Mouse (Mus musculus) v-Abl transformed pro-B cells (cell line): ENCODE data around the gene H2-DMb2.

ENCODE experiments used
- in situ Hi-C, 2 experiments: fragments of 400-800 bp; cut with MboI; formaldehyde crosslinking; loops; one replicate each; pipeline ENCODE4 v1.15.1; 2025; ENCODE audit not compliant: unreplicated experiment in 2 of 2

The H2-DMb2 gene

DNA sequence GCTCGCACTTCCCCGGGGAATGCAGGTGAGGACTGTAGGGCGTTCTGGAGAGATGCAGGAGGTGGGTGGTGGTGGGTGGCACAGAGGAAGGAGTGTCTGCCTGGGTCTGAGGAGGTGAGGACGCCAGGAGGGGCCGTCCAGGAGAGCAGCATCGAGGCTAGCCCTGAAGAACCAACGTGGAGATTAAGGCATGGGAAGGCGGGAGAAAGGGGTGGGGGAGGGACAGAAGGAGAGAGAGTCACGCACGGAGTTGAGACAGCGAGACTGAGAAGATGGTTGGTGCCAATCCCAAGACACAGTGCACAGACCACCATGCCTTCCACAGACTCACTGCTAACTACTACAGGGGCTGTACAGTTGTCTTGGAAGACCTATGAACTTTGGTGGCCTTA, 55.4 kb downstream of the H2-DMb2 start:
- in situ Hi-C loops, result no loop called here

DNA sequence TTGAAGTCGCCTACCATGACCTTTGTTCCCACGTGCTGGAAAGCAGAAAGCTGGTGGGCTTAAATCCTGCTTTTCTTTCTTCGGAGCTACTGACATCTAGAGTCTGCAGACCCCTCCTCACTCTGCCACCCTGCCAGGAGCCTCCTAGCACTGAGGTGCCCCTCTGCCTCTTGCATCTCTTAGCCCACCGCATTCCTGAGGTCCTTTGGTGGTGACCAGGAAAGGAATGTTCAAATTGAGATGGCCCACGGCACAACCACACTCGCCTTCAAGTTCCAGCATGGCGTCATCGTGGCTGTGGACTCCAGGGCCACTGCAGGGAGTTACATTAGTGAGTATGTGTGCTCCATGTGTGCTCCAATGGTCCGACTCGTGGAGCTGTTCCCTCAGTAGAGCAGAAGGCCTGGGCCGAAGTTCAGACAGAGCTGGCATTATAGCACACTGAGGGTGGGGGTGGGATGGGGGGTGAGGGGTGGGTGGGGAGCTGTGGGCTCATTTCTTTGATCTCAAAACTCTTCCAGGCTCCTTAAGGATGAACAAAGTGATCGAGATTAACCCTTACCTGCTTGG, 56.0 kb downstream of the H2-DMb2 start:
- in situ Hi-C loops, result no loop called here

DNA sequence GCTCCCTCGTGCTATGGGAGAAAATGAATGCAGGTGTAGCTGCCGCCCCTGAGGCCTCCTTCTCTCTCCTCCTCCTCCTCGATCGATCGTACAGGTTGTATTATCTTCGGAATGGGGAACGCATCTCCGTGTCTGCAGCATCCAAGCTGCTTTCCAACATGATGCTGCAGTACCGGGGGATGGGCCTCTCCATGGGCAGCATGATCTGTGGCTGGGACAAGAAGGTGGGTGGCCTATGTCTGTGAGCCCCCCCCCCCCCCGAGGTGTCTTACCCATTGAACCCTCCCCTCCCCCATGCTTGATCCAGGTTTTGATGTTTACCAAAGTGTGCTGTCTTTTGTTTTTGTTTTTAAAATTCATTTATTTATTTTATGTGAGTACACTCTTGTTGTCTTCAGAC, 56.9 kb downstream of the H2-DMb2 start:
- in situ Hi-C loops, result no loop called here

DNA sequence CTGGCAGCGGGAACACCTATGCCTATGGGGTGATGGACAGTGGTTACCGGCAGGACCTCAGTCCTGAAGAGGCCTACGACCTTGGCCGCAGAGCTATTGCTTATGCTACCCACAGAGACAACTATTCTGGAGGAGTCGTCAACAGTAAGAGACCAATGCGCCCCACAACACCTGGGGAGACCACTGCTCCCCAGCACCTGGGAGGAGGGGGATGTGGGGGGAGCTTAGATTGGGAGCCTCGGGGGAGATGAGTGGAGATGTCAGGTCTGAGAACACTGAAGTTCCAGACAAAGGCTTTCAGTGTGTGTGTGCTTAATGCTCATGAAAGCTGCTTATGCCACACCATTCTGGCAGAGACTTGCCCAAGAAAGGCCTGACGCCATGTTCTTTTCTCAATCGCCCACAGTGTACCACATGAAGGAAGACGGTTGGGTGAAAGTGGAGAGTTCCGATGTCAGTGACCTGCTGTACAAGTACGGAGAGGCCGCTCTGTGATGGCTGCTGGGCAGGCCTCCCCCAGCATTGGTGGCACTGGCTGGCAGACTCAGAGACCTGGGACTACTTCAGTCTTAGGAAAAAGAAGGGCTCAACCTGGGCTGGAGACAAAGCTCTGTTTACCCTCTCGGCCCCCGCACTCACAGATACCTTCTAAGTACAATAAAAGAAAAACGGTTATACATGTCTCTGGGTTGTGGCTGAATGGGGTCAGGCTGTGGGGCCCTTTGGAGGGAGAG, 57.8 kb downstream of the H2-DMb2 start:
- in situ Hi-C loops, result no loop called here
